Mouse (Mus musculus) hindbrain, embryonic 12.5 days (tissue): ENCODE measurements at regions not wholly inside any gene's neighbourhood (a gene's known extent, or its start where the extent isn't known, plus 50 kb on each side); places are given as distances from the start of the nearest gene placed in this dataset.

ENCODE experiments used
- ATAC-seq: fragments of 200-750 bp; cut with Nextera tagmentation; 2 replicates; pipeline ENCODE4 v1.8.0; 2017; ENCODE audit warnings: moderate TSS enrichment; ENCODE audit not compliant: low FRiP score
- H3K27ac ChIP-seq: fragments of 300-500 bp; sonication (generic); 2 replicates; pipeline ENCODE4 v1.5.1; 2016; ENCODE audit warnings: mild to moderate bottlenecking
- H3K27me3 ChIP-seq: fragments of 300-500 bp; sonication (generic); 2 replicates; pipeline ENCODE4 v1.6.1; 2016; ENCODE audit warnings: mild to moderate bottlenecking
- H3K36me3 ChIP-seq: fragments of 300-500 bp; sonication (generic); 2 replicates; pipeline ENCODE4 v1.6.1; 2016; ENCODE audit warnings: mild to moderate bottlenecking
- H3K4me1 ChIP-seq: fragments of 300-500 bp; sonication (generic); 2 replicates; pipeline ENCODE4 v1.6.1; 2016
- H3K4me2 ChIP-seq: fragments of 300-500 bp; sonication (generic); replicated peaks from 2 replicates; pipeline ENCODE4 v1.6.1; 2016; ENCODE audit warnings: mild to moderate bottlenecking
- H3K4me3 ChIP-seq: fragments of 300-500 bp; sonication (generic); 2 replicates; pipeline ENCODE4 v1.5.1; 2016; ENCODE audit warnings: mild to moderate bottlenecking
- H3K9ac ChIP-seq: fragments of 300-500 bp; sonication (generic); 2 replicates; pipeline ENCODE4 v1.6.1; 2016; ENCODE audit warnings: mild to moderate bottlenecking, moderate library complexity
- H3K9me3 ChIP-seq: fragments of 300-500 bp; sonication (generic); replicated peaks from 2 replicates; pipeline ENCODE4 v1.6.1; 2016; ENCODE audit warnings: mild to moderate bottlenecking
- WGBS: fragments of 180-500 bp; shearing (Covaris S2); methylation state at CpG from one replicate; pipeline ENCODE4 v1.1.7; 2016; 5-methylcytosine and 5-hydroxymethylcytosine counted together

DNA sequence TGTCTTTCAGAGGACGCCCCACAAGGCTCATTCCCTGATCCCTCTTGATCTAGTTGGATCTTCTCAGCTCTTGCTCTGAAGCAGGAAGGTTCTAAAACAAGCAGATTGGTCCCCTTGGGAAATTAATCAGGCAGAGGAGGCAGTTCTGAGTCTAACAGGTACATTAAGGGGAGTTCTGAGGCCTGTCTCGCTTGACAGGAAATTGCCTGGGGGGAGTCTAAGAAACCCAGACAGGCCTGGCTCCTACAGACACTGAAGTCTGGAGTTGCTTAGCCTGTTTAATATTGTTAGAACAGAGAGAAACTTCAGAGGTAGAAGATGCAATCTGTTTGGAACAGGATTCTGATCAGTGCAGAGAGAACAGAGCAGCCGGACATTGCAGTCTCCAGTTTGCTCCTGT, 264.4 kb upstream of the Mtpn start:
- Histone ChIP-seq H3K36me3 (no peaks in the 10 kb centered on the region), H3K4me3 (no peak overlapping the region), H3K27me3 (no peaks in the 10 kb centered on the region), H3K4me1 (no peaks in the 10 kb centered on the region), H3K27ac (no peak overlapping the region), H3K9me3 (no peaks in the 10 kb centered on the region), H3K9ac (no peak overlapping the region), H3K4me2 (no peak overlapping the region)
- ATAC-seq: no peak
- 76% methylated on average over 3 of the region's 3 CpGs for WGBS

DNA sequence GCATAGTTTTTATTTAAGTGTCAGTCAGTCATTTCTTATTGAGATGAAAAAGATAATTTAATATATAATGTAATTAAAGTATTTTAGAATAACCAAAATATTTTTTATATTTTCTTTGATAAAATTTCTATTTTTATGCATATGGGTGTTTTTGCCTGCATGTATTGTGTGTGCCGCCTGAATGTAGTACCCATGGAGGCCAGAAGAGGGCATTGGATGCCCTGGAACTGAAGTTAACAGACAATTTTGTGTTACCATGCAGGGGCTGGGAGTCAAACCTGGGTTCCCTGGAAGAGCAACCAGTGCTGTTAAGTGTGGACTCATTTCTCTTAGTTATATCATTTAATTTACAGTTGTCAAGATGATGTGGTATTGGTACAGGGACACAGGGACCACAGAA, 240.0 kb upstream of the Mtpn start:
- no peak overlapping the region for H3K4me3 ChIP-seq
- H3K9ac ChIP-seq: no peak overlapping the region
- H3K27ac ChIP-seq: no peak overlapping the region
- no peaks in the 10 kb centered on the region for H3K9me3 ChIP-seq
- ATAC-seq: no peak
- no peaks in the 10 kb centered on the region for H3K4me1 ChIP-seq
- H3K36me3 ChIP-seq: no peaks in the 10 kb centered on the region
- H3K27me3 ChIP-seq: no peaks in the 10 kb centered on the region
- 98% methylated on average over 1 of the region's 1 CpGs for WGBS
- H3K4me2 ChIP-seq: no peak overlapping the region

DNA sequence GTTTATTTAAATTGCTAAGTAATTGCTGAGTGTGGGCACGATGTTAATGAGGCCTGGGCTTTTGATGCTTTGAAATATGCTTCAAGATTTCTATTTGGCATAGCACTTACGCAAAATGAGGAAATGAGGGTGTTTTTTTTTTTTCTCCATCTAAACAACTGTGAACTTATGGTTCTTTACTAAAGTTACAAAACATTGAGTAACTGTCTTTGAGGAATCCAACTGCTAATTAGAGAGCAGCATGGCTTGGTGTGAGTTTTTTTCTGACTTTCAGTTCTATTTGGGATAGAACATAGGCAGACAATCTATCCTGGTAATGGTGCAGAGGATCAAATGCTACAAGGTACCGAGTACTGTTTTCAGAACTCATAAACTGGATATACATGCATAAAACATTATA, 231.2 kb upstream of the Mtpn start:
- 87% methylated on average over 3 of the region's 3 CpGs for WGBS
- H3K4me1 ChIP-seq: no peaks in the 10 kb centered on the region
- no peak overlapping the region for H3K9ac ChIP-seq
- H3K27me3 ChIP-seq: no peaks in the 10 kb centered on the region
- H3K4me3 ChIP-seq: no peak overlapping the region
- H3K9me3 ChIP-seq: no peaks in the 10 kb centered on the region
- no peak for ATAC-seq
- no peak overlapping the region for H3K27ac ChIP-seq
- H3K36me3 ChIP-seq: no peaks in the 10 kb centered on the region
- no peak overlapping the region for H3K4me2 ChIP-seq

DNA sequence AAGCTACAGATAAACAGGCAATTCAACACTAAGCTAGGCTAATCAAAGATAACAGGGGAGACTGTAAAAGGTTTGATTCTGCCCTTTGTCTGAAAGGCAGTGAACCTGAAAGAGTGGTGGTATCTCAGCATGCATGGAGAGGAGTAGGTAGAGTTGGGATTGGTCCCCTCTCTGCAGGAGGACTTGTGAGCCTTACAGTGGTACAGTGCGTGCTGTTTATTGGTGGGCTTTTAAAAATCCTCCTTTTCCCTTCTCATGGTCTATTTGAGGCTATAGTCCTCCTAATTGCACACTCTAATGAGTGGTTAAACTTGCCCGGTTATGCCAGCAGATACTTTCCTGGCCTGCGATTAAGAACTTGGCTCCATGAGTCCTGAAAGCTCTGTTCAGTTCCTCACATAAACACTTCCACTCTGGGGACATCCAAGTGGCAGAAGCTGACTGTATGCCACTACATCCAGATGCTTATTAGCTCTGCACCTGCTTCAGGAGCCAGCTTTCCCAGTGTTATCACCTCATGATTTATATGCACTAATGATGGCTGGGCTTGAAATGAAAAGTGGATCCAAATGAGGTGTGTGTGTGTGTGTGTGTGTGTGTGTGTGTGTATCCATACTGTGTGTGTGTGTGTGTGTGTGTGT, 220.0 kb upstream of the Mtpn start:
- no peak overlapping the region for H3K4me2 ChIP-seq
- no peaks in the 10 kb centered on the region for H3K9me3 ChIP-seq
- 0 out of 2 replicates have a peak, but pooled peaks have one; percentile 19 for ATAC-seq
- WGBS: 81% methylated on average over 3 of the region's 3 CpGs
- peaks cover 3% of the 10 kb centered on the region; the same call in 1 of the 2 replicates for H3K4me1 ChIP-seq
- H3K36me3 ChIP-seq: no peaks in the 10 kb centered on the region
- H3K9ac ChIP-seq: no peak overlapping the region
- no peak overlapping the region for H3K4me3 ChIP-seq
- H3K27ac ChIP-seq: no peak overlapping the region
- no peaks in the 10 kb centered on the region for H3K27me3 ChIP-seq

DNA sequence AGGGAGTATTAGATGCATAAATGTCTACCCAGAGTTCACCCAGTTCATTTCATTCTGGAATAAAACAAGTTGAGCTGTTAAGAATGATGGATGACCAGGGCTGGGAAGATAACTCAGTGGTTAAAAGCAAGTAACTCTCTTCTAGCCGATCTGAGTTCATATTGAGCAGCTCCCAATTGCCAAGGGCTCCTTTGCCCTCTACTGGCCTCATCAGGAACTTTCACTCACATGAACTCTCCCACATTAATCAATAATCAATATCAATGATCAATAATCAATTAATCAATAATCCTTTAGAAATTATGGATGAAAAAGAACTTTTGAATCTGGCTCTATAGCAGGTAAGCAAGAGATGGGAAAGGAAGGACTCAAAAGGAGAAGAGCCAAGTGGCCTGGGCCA, 206.3 kb upstream of the Mtpn start:
- ATAC-seq: no peak
- H3K9me3 ChIP-seq: no peaks in the 10 kb centered on the region
- H3K4me1 ChIP-seq: no peaks in the 10 kb centered on the region
- 45% methylated on average over 1 of the region's 1 CpGs for WGBS
- no peak overlapping the region for H3K4me2 ChIP-seq
- H3K27me3 ChIP-seq: no peaks in the 10 kb centered on the region
- H3K9ac ChIP-seq: no peak overlapping the region
- H3K36me3 ChIP-seq: no peaks in the 10 kb centered on the region
- no peak overlapping the region for H3K4me3 ChIP-seq
- no peak overlapping the region for H3K27ac ChIP-seq

DNA sequence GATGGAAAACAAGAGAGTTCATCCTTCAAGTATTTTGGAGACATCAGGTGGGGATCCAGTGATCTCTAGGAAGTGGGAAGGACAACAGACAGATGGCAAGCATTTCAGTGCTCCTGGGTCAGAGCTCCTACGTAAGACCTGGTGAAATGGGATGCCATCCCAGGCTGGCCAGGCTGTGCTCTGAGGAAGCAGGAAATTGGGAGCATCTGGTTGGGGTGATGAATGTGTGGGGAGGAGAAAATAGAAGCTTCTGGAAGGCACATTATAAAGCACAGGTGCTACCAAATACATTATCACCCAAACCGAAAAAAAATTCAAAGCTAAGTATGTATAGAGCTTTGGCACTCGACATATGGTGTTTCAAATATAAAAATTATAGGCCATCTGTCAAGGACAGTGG, 165.9 kb upstream of the Mtpn start:
- H3K4me2 ChIP-seq: no peak overlapping the region
- no peaks in the 10 kb centered on the region for H3K27me3 ChIP-seq
- H3K4me1 ChIP-seq: no peaks in the 10 kb centered on the region
- H3K36me3 ChIP-seq: no peaks in the 10 kb centered on the region
- no peaks in the 10 kb centered on the region for H3K9me3 ChIP-seq
- ATAC-seq: no peak
- no peak overlapping the region for H3K4me3 ChIP-seq
- H3K9ac ChIP-seq: no peak overlapping the region
- no peak overlapping the region for H3K27ac ChIP-seq
- 91% methylated on average over 3 of the region's 3 CpGs for whole genome bisulfite sequencing

DNA sequence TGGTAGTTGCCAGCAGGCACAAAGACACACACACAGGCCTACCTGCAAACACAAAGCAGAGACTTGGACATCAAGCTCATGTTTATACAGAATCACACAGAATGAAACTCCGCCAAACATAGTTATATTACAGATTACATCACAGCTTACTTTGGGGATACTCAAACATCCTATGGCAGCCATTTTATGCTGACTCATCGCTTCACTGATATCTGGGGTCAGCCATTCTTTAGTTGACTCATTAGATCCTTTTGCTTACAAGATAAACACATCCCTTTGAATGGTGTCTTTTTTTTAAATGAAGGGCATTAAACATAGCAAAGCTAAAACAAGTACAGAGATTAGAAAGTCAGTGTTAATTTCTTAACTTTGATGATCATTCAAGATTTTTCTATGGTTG, 127.4 kb upstream of the Mtpn start:
- Histone ChIP-seq H3K4me3 (no peak overlapping the region), H3K4me2 (no peak overlapping the region), H3K27ac (no peak overlapping the region), H3K4me1 (no peaks in the 10 kb centered on the region), H3K9ac (no peak overlapping the region), H3K27me3 (no peaks in the 10 kb centered on the region), H3K36me3 (no peaks in the 10 kb centered on the region), H3K9me3 (no peaks in the 10 kb centered on the region)
- ATAC-seq: no peak
- 92% methylated on average over 2 of the region's 2 CpGs for WGBS

DNA sequence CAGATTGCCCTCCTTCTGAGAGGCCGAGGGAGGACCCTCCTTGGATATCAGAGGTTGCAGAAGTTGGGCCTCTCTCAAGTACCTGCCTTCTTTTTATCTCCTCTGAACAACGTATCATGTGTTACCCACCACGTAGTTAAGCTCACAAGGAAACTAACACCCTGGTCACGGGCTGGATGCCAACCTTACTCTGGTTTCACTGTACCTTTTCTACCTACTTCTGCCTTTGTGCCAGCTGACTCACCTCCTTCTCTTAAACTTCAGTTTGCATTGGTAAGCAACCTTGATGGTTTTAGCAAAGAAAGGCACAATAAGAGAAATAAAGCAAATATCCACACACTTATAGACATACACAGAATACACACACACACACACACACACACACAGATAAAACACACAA, 111.7 kb upstream of the Mtpn start:
- H3K4me1 ChIP-seq: no peaks in the 10 kb centered on the region
- WGBS: 82% methylated on average over 4 of the region's 4 CpGs
- H3K27me3 ChIP-seq: no peaks in the 10 kb centered on the region
- no peak for ATAC-seq
- no peak overlapping the region for H3K4me2 ChIP-seq
- no peak overlapping the region for H3K4me3 ChIP-seq
- H3K9ac ChIP-seq: no peak overlapping the region
- H3K9me3 ChIP-seq: no peaks in the 10 kb centered on the region
- H3K27ac ChIP-seq: no peak overlapping the region
- H3K36me3 ChIP-seq: no peaks in the 10 kb centered on the region

DNA sequence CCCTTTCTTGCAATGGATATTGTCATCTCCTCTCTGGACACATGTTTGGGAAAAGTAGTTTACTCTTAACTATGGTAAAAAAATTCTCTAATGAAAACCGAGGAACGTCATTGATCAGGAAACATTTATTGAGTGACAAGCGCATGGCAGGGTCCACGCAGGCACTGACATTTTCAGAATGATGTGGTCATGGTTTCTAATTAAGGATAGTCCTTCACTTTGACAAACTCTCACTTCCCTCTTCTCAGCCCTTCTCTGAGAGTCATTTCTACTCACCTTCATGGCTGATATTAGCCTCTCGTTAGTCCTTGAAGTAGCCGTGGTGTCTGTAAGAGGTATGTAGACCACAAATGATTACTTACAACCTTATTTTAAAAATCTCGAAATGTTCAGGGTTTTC, 105.5 kb upstream of the Mtpn start:
- no peaks in the 10 kb centered on the region for H3K4me1 ChIP-seq
- WGBS: 88% methylated on average over 7 of the region's 7 CpGs
- H3K36me3 ChIP-seq: no peaks in the 10 kb centered on the region
- no peak overlapping the region for H3K4me2 ChIP-seq
- no peak for ATAC-seq
- H3K4me3 ChIP-seq: no peak overlapping the region
- no peaks in the 10 kb centered on the region for H3K27me3 ChIP-seq
- H3K27ac ChIP-seq: no peak overlapping the region
- H3K9me3 ChIP-seq: no peaks in the 10 kb centered on the region
- no peak overlapping the region for H3K9ac ChIP-seq

DNA sequence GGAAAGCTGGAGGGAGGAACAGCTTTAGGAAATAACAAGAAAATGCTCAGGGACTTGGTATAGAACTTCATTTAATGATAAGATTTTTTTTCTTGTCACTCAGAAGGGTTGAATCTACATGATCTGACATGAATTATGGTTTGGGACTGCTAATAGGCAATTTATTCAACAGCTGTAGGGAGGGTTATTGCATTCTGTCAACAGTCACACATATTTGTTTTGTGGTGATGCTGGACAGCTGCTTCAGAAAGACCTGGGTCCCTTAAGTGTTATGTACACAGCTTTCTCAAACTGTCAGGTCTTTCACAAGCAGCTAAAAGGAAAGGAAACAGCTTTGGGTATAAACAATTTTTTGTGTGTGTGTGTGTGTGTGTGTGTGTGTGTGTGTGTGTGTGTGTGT, 101.0 kb upstream of the Mtpn start:
- H3K9ac ChIP-seq: no peak overlapping the region
- H3K9me3 ChIP-seq: no peaks in the 10 kb centered on the region
- ATAC-seq: no peak
- H3K27me3 ChIP-seq: no peaks in the 10 kb centered on the region
- no peak overlapping the region for H3K4me2 ChIP-seq
- H3K36me3 ChIP-seq: no peaks in the 10 kb centered on the region
- no peak overlapping the region for H3K27ac ChIP-seq
- H3K4me3 ChIP-seq: no peak overlapping the region
- no peaks in the 10 kb centered on the region for H3K4me1 ChIP-seq

DNA sequence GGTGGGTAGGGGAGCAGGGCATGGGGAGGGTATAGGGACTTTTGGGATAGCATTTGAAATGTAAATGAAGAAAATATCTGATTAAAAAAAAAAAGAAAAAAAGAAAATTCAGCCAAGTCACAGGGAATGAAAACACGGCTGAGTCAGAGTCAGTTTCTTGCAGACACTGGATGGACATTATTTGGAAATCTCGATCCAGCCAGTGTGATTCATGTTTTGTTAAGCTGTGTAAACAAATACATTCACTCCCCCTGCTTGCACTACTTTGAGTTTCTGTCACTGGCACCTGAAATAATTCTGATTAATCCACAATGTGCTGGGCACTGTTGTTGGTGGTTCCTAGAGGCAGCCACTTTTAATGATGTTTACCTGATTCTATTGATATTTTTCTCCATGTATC, 68.6 kb upstream of the Mtpn start:
- no peaks in the 10 kb centered on the region for H3K27me3 ChIP-seq
- no peaks in the 10 kb centered on the region for H3K9me3 ChIP-seq
- no peak overlapping the region for H3K4me2 ChIP-seq
- H3K9ac ChIP-seq: no peak overlapping the region
- no peaks in the 10 kb centered on the region for H3K36me3 ChIP-seq
- no peak overlapping the region for H3K4me3 ChIP-seq
- WGBS: 76% methylated on average over 2 of the region's 2 CpGs
- no peak overlapping the region for H3K27ac ChIP-seq
- ATAC-seq: no peak
- H3K4me1 ChIP-seq: no peaks in the 10 kb centered on the region

DNA sequence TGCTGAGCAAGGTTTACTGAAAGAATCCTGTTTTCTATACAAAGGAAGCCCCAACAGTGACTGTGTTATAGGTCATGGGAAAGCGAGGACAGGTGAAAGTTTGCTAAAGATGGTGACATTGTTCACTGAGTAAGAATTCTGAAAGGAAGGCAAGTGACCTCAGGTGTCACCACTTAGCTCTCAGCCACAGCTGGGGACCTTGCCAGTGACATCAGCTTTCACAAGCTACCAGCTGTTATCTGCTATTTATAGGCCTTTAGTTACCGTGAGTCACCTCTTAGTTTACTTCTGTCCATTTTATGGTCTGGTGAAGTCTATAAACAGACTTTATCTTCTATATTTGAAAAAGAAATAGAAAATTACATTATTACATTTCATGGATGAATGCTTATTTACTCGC, 65.4 kb upstream of the Mtpn start:
- no peak overlapping the region for H3K4me2 ChIP-seq
- 76% methylated on average over 3 of the region's 3 CpGs for WGBS
- H3K36me3 ChIP-seq: no peaks in the 10 kb centered on the region
- H3K4me1 ChIP-seq: no peaks in the 10 kb centered on the region
- H3K27me3 ChIP-seq: no peaks in the 10 kb centered on the region
- ATAC-seq: no peak
- H3K4me3 ChIP-seq: no peak overlapping the region
- no peak overlapping the region for H3K27ac ChIP-seq
- H3K9me3 ChIP-seq: no peaks in the 10 kb centered on the region
- H3K9ac ChIP-seq: no peak overlapping the region

DNA sequence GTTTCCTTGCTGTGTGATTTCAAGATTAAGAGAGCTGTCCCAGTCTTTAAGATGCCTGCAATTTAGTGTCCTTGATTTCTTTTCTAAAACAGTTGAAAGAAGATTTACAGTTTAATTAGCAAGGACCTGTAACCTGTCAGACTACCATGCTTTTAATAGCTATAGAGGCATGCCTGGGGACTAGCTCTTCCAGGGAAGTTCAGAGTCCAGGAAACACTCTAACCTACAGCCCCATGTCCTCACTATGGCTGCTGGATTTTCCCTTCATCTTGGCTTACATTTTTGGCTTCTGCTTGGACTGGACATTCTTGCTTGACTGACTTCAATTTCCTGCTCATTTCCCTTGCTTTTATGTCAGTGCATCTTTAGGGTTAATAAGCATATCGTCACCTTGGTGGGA, 61.7 kb upstream of the Mtpn start:
- Histone ChIP-seq H3K27me3 (no peaks in the 10 kb centered on the region), H3K4me1 (no peaks in the 10 kb centered on the region), H3K9me3 (no peaks in the 10 kb centered on the region), H3K36me3 (no peaks in the 10 kb centered on the region), H3K4me2 (no peak overlapping the region), H3K27ac (no peak overlapping the region), H3K9ac (no peak overlapping the region), H3K4me3 (no peak overlapping the region)
- 78% methylated on average over 1 of the region's 1 CpGs for WGBS
- ATAC-seq: no peak
